22 mouse cellular contexts compared by ENCODE assay signal in the genomic region with DNA sequence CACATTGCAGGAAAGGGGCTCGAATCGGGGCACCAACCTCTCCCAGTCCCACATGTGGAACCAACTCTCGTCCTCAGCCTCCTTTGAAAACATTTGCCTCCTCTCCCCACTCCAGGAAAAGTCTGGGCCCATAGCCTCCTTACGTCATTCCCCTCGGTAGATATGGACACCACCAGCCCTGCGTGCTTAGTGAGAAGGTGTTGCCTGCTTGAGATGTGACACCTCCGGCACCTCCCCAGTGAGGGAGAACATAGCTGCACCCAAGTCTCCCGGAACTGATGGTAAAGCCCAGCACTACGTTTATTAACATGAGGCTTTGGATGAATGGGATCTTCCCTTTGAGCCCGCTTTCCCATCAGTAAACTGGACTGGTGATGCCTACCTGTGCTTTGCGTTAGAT. TPM values are rescaled to one million over a fixed set of nuclear protein-coding genes. Genes with fewer than 3 reads are reported as not detected.
DNase-seq lines count a peak whose midpoint lies in the region; ATAC-seq and TF ChIP-seq lines count a peak whose summit lies in the region.
"Had no signal": no experiment of that assay in that cellular context is flagged by ENCODE, and none has a peak within 500 bp of the region (broad histone marks: within the 10 kb centered on the region; RNA-seq: fewer than 3 reads in every experiment).

No protein-coding gene starts in this region.

- 78% methylated on average over 11 of the region's 11 CpGs for WGBS in cerebellum, adult 2 months
- WGBS in midbrain, embryonic 12.5 days, result 73% methylated on average over 11 of the region's 11 CpGs
- 82% methylated on average over 11 of the region's 11 CpGs for WGBS in midbrain, embryonic 11.5 days
- 75% methylated on average over 11 of the region's 11 CpGs for WGBS in hindbrain, embryonic 15.5 days
- 76% methylated on average over 11 of the region's 11 CpGs for WGBS in neural tube, embryonic 12.5 days

- peak in 1 of 2 experiments; percentile 27 for DNase-seq in cerebellum, adult 2 months
- DNase-seq in cerebellum, adult 11-12 months, result no peak
- DNase-seq in midbrain, embryonic 11.5 days (ENCODE audit: low spot score, missing footprints), result no peak
- DNase-seq in B cell, adult 2 months, result no peak
- no peak for DNase-seq in urinary bladder, postnatal 4 days (ENCODE audit: low spot score in 2 of 2)

- TF ChIP-seq CTCF in cerebellum, adult 2 months (IDR thresholded peaks at IDR 0.05; ENCODE audit: borderline replicate concordance, insufficient read depth, low read depth, low read length), result no peak

- peak overlapping the region; percentile 17 for H3K4me3 ChIP-seq in cerebellum, adult 2 months (replicated peaks; ENCODE audit: insufficient read depth, low read depth, low read length)
- H3K4me3 ChIP-seq in midbrain, embryonic 12.5 days, result no peak overlapping the region
- no peak overlapping the region for H3K4me3 ChIP-seq in midbrain, embryonic 11.5 days (ENCODE audit: low read depth, low read length)
- H3K4me3 ChIP-seq in hindbrain, embryonic 15.5 days, result no peak overlapping the region
- no peak overlapping the region for H3K4me3 ChIP-seq in neural tube, embryonic 12.5 days
- H3K4me3 ChIP-seq: embryonic facial prominence, embryonic 15.5 days; gastrocnemius, adult 2 months; heart, embryonic 12.5 days; limb, embryonic 12.5 days; liver, embryonic 12.5 days; myocyte had no signal

- H3K9ac ChIP-seq in midbrain, embryonic 12.5 days (replicated peaks), result no peak overlapping the region
- no peak overlapping the region for H3K9ac ChIP-seq in midbrain, embryonic 11.5 days (ENCODE audit: low read length)
- H3K9ac ChIP-seq in hindbrain, embryonic 15.5 days, result no peak overlapping the region
- no peak overlapping the region for H3K9ac ChIP-seq in neural tube, embryonic 12.5 days
- H3K9ac ChIP-seq: embryonic facial prominence, embryonic 15.5 days; heart, embryonic 12.5 days; limb, embryonic 12.5 days; liver, embryonic 12.5 days had no signal

- H3K4me2 ChIP-seq in midbrain, embryonic 12.5 days (replicated peaks), result peak overlapping the region; percentile 27
- H3K4me2 ChIP-seq in midbrain, embryonic 11.5 days, result no peak overlapping the region
- peak overlapping the region; percentile 42 for H3K4me2 ChIP-seq in hindbrain, embryonic 15.5 days
- H3K4me2 ChIP-seq in neural tube, embryonic 12.5 days (replicated peaks), result 0 out of 2 replicates have a peak overlapping the region, but pooled peaks have one; percentile 20
- H3K4me2 ChIP-seq: embryonic facial prominence, embryonic 15.5 days; heart, embryonic 12.5 days; limb, embryonic 12.5 days; liver, embryonic 12.5 days had no signal

- H3K27me3 ChIP-seq in cerebellum, adult 2 months (ENCODE audit: control insufficient read depth, insufficient read depth, low read length), result no peaks in the 10 kb centered on the region
- H3K27me3 ChIP-seq in midbrain, embryonic 12.5 days, result peaks cover 13% of the 10 kb centered on the region
- no peaks in the 10 kb centered on the region for H3K27me3 ChIP-seq in midbrain, embryonic 11.5 days (ENCODE audit: control insufficient read depth, insufficient read depth, low read length)
- peaks cover 17% of the 10 kb centered on the region for H3K27me3 ChIP-seq in hindbrain, embryonic 15.5 days
- H3K27me3 ChIP-seq in neural tube, embryonic 12.5 days (replicated peaks), result peaks cover 7% of the 10 kb centered on the region; the same call in 1 of the 2 replicates

- peaks cover 17% of the 10 kb centered on the region for H3K4me1 ChIP-seq in cerebellum, adult 2 months (ENCODE audit: control insufficient read depth, insufficient read depth, low read length)
- H3K4me1 ChIP-seq in midbrain, embryonic 12.5 days, result 0 out of 2 replicates have a peak, but pooled peaks cover 2% of the 10 kb centered on the region
- no peaks in the 10 kb centered on the region for H3K4me1 ChIP-seq in midbrain, embryonic 11.5 days (ENCODE audit: control insufficient read depth, insufficient read depth, low read length)
- 0 out of 2 replicates have a peak, but pooled peaks cover 3% of the 10 kb centered on the region for H3K4me1 ChIP-seq in hindbrain, embryonic 15.5 days (replicated peaks)
- H3K4me1 ChIP-seq in neural tube, embryonic 12.5 days, result 0 out of 2 replicates have a peak, but pooled peaks cover 3% of the 10 kb centered on the region
- H3K4me1 ChIP-seq: embryonic facial prominence, embryonic 15.5 days; heart, embryonic 12.5 days; limb, embryonic 12.5 days; liver, embryonic 12.5 days had no signal

- H3K36me3 ChIP-seq in midbrain, embryonic 12.5 days, result no peaks in the 10 kb centered on the region
- H3K36me3 ChIP-seq in midbrain, embryonic 11.5 days (ENCODE audit: control insufficient read depth, insufficient read depth, low read length), result no peaks in the 10 kb centered on the region
- no peaks in the 10 kb centered on the region for H3K36me3 ChIP-seq in hindbrain, embryonic 15.5 days
- H3K36me3 ChIP-seq in neural tube, embryonic 12.5 days, result no peaks in the 10 kb centered on the region
- H3K36me3 ChIP-seq: embryonic facial prominence, embryonic 15.5 days; G1E; heart, embryonic 12.5 days; limb, embryonic 12.5 days; liver, embryonic 12.5 days had no signal

- no peak for TF ChIP-seq POLR2A in cerebellum, adult 2 months (IDR thresholded peaks at IDR 0.05; ENCODE audit: borderline replicate concordance, insufficient read depth, low read length)

- H3K9me3 ChIP-seq in midbrain, embryonic 12.5 days, result no peaks in the 10 kb centered on the region
- H3K9me3 ChIP-seq in midbrain, embryonic 11.5 days (ENCODE audit: control insufficient read depth, low read length), result no peaks in the 10 kb centered on the region
- H3K9me3 ChIP-seq in hindbrain, embryonic 15.5 days, result no peaks in the 10 kb centered on the region
- H3K9me3 ChIP-seq in neural tube, embryonic 12.5 days, result no peaks in the 10 kb centered on the region
- H3K9me3 ChIP-seq: embryonic facial prominence, embryonic 15.5 days; G1E; heart, embryonic 12.5 days; limb, embryonic 12.5 days; liver, embryonic 12.5 days had no signal

- ATAC-seq in midbrain, embryonic 12.5 days (ENCODE audit: low FRiP score, low read depth), result no peak
- no peak for ATAC-seq in midbrain, embryonic 11.5 days (ENCODE audit: low FRiP score)
- ATAC-seq in hindbrain, embryonic 15.5 days (ENCODE audit: low FRiP score, low read depth), result peak; percentile 23; the same call in 1 of the 2 replicates
- ATAC-seq in neural tube, embryonic 12.5 days (ENCODE audit: low FRiP score, low read depth), result no peak
- ATAC-seq: activated CD4-positive, CD25-positive, alpha-beta regulatory T cell, adult 4 months; CD4-positive, CD25-positive, alpha-beta regulatory T cell, adult 4 months; inflammation-experienced regulatory T-cells, adult 6 months; liver, embryonic 12.5 days had no signal

- H3K27ac ChIP-seq in cerebellum, adult 2 months (ENCODE audit: insufficient read depth, low read length), result no peak overlapping the region
- no peak overlapping the region for H3K27ac ChIP-seq in midbrain, embryonic 12.5 days (replicated peaks)
- H3K27ac ChIP-seq in midbrain, embryonic 11.5 days (ENCODE audit: low read depth, low read length), result no peak overlapping the region
- no peak overlapping the region for H3K27ac ChIP-seq in hindbrain, embryonic 15.5 days (replicated peaks)
- H3K27ac ChIP-seq in neural tube, embryonic 12.5 days, result no peak overlapping the region
- H3K27ac ChIP-seq: embryonic facial prominence, embryonic 15.5 days; gastrocnemius, adult 2 months; limb, embryonic 12.5 days; liver, embryonic 12.5 days had no signal

RNA-seq across cellular contexts. Expression of a gene that starts 9.3 kb away (rescaled TPM):
- polyA plus RNA-seq in cerebellum, adult 2 months (2012; rRNA removed), result not detected in 2 replicates
- polyA plus RNA-seq in midbrain, embryonic 12.5 days (2016; fragmentation: Nextera tagmentation; extraction: Ambion mirVana), result not detected in 2 replicates
- not detected in 2 replicates for polyA plus RNA-seq in midbrain, embryonic 11.5 days (2014; fragmentation: Nextera tagmentation; extraction: Ambion mirVana)
- polyA plus RNA-seq in hindbrain, embryonic 15.5 days (2015; fragmentation: Nextera tagmentation; extraction: Ambion mirVana), result not detected in 2 replicates
- not detected in 2 replicates for polyA plus RNA-seq in neural tube, embryonic 12.5 days (2016; fragmentation: Nextera tagmentation; extraction: Ambion mirVana)
- polyA plus RNA-seq: activated CD4-positive, CD25-positive, alpha-beta regulatory T cell, adult 4 months; brain, embryonic 14.5 days; CD4-positive, CD25-positive, alpha-beta regulatory T cell, adult 4 months; embryonic facial prominence, embryonic 15.5 days; G1E; heart, embryonic 12.5 days; inflammation-experienced regulatory T-cells, adult 6 months; limb, embryonic 12.5 days; liver, embryonic 12.5 days; lung, adult 2 months; myocyte; small intestine, adult 2 months; urinary bladder, adult 2 months had no signal

RNA-seq across cellular contexts. Expression of a gene that starts 35.8 kb away (rescaled TPM):
- polyA plus RNA-seq in cerebellum, adult 2 months (2012; rRNA removed), result 273 and 275 TPM in 2 replicates
- 169 and 176 TPM in 2 replicates for polyA plus RNA-seq in midbrain, embryonic 12.5 days (2016; fragmentation: Nextera tagmentation; extraction: Ambion mirVana)
- polyA plus RNA-seq in midbrain, embryonic 11.5 days (2014; fragmentation: Nextera tagmentation; extraction: Ambion mirVana), result 70.9 and 71.6 TPM in 2 replicates
- 936 and 1,059 TPM in 2 replicates for polyA plus RNA-seq in hindbrain, embryonic 15.5 days (2015; fragmentation: Nextera tagmentation; extraction: Ambion mirVana)
- 271 and 288 TPM in 2 replicates for polyA plus RNA-seq in neural tube, embryonic 12.5 days (2016; fragmentation: Nextera tagmentation; extraction: Ambion mirVana)
